Mouse (Mus musculus) myocyte (in vitro differentiated cells): ENCODE measurements at regions not wholly inside any gene's neighbourhood (a gene's known extent, or its start where the extent isn't known, plus 50 kb on each side); places are given as distances from the start of the nearest gene placed in this dataset.
"Not testable (repeated sequence)": the region's sequence is repeated elsewhere in the genome, so short reads cannot be mapped to it uniquely, and the experiment has no call there.

Source experiments
- H3K27me3 ChIP-seq: one replicate; pipeline ENCODE4 v1.6.1; 2011; ENCODE audit not compliant: control insufficient read depth, insufficient read depth, insufficient read length
- H3K36me3 ChIP-seq: one replicate; pipeline ENCODE4 v1.6.1; 2011; ENCODE audit not compliant: control insufficient read depth, insufficient read depth
- H3K4me2 ChIP-seq: one replicate; pipeline ENCODE4 v1.6.1; 2011; ENCODE audit warnings: low read depth, control low read depth
- H3K4me3 ChIP-seq: one replicate; pipeline ENCODE4 v1.5.1; 2011; ENCODE audit warnings: mild to moderate bottlenecking, control low read depth, moderate library complexity
- H3K79me2 ChIP-seq: one replicate; pipeline ENCODE4 v1.6.1; 2011; ENCODE audit not compliant: control insufficient read depth, insufficient read depth
- H3ac ChIP-seq: one replicate; pipeline ENCODE4 v1.6.1; 2011; ENCODE audit not compliant: control insufficient read depth, insufficient read length

- not testable (repeated sequence) for H3K27me3 ChIP-seq, H3K36me3 ChIP-seq, H3K79me2 ChIP-seq, H3K4me2 ChIP-seq, H3ac ChIP-seq, H3K4me3 ChIP-seq
Observed at GRCm38 (mm10) chr14:53121704-53122103, 626.2 kb upstream of the Olfr1507 start.

GRCm38 (mm10) chr14:53109732-53110131 lies 614.2 kb upstream of the Olfr1507 start:
- not testable (repeated sequence) for H3K4me2 ChIP-seq, H3ac ChIP-seq, H3K79me2 ChIP-seq, H3K4me3 ChIP-seq, H3K27me3 ChIP-seq, H3K36me3 ChIP-seq

- not testable (repeated sequence) for H3K4me2 ChIP-seq, H3K27me3 ChIP-seq, H3K4me3 ChIP-seq, H3K79me2 ChIP-seq, H3K36me3 ChIP-seq, H3ac ChIP-seq
Observed at GRCm38 (mm10) chr14:53101362-53101761, 605.8 kb upstream of the Olfr1507 start.

GRCm38 (mm10) chr14:53090921-53091320 lies 595.4 kb upstream of the Olfr1507 start:
- not testable (repeated sequence) for H3K27me3 ChIP-seq, H3ac ChIP-seq, H3K4me3 ChIP-seq, H3K79me2 ChIP-seq, H3K4me2 ChIP-seq, H3K36me3 ChIP-seq

GRCm38 (mm10) chr14:53081853-53082252 lies 586.3 kb upstream of the Olfr1507 start:
- not testable (repeated sequence) for H3ac ChIP-seq, H3K36me3 ChIP-seq, H3K79me2 ChIP-seq, H3K4me2 ChIP-seq, H3K4me3 ChIP-seq, H3K27me3 ChIP-seq

- not testable (repeated sequence) for H3K4me2 ChIP-seq, H3K79me2 ChIP-seq, H3K4me3 ChIP-seq, H3K27me3 ChIP-seq, H3ac ChIP-seq, H3K36me3 ChIP-seq
Observed at GRCm38 (mm10) chr14:53081024-53081711, 585.6 kb upstream of the Olfr1507 start.

GRCm38 (mm10) chr14:53080556-53080955 lies 585.0 kb upstream of the Olfr1507 start:
- H3K36me3 ChIP-seq, H3K4me3 ChIP-seq, H3K4me2 ChIP-seq, H3ac ChIP-seq, H3K27me3 ChIP-seq, H3K79me2 ChIP-seq: not testable (repeated sequence)

GRCm38 (mm10) chr14:53075937-53076336 lies 580.4 kb upstream of the Olfr1507 start:
- H3K4me3 ChIP-seq, H3ac ChIP-seq: not testable (repeated sequence)

GRCm38 (mm10) chr14:53073126-53073525 lies 577.6 kb upstream of the Olfr1507 start:
- not testable (repeated sequence) for H3K36me3 ChIP-seq, H3ac ChIP-seq, H3K4me2 ChIP-seq, H3K4me3 ChIP-seq, H3K79me2 ChIP-seq, H3K27me3 ChIP-seq

More at GRCm38 (mm10) chr14:53075937-53076336, 580.4 kb upstream of the Olfr1507 start:
- not testable (repeated sequence) for H3K27me3 ChIP-seq, H3K36me3 ChIP-seq, H3K79me2 ChIP-seq, H3K4me2 ChIP-seq

- not testable (repeated sequence) for H3K27me3 ChIP-seq, H3ac ChIP-seq, H3K4me3 ChIP-seq, H3K4me2 ChIP-seq, H3K79me2 ChIP-seq, H3K36me3 ChIP-seq
Observed at GRCm38 (mm10) chr14:53072502-53072901, 577.0 kb upstream of the Olfr1507 start.

GRCm38 (mm10) chr14:53054439-53054838 lies 558.9 kb upstream of the Olfr1507 start:
- H3ac ChIP-seq, H3K4me2 ChIP-seq, H3K36me3 ChIP-seq, H3K27me3 ChIP-seq, H3K79me2 ChIP-seq, H3K4me3 ChIP-seq: not testable (repeated sequence)

- not testable (repeated sequence) for H3K4me2 ChIP-seq, H3K27me3 ChIP-seq, H3K79me2 ChIP-seq, H3K36me3 ChIP-seq, H3K4me3 ChIP-seq, H3ac ChIP-seq
Observed at GRCm38 (mm10) chr14:53053465-53054123, 558.0 kb upstream of the Olfr1507 start.

GRCm38 (mm10) chr14:53047683-53048082 lies 552.1 kb upstream of the Olfr1507 start:
- not testable (repeated sequence) for H3K79me2 ChIP-seq, H3K36me3 ChIP-seq

More at GRCm38 (mm10) chr14:53047683-53048082, 552.1 kb upstream of the Olfr1507 start:
- not testable (repeated sequence) for H3K27me3 ChIP-seq, H3K4me3 ChIP-seq, H3K4me2 ChIP-seq, H3ac ChIP-seq
